Mouse (Mus musculus): ENCODE measurements around the gene 5830473C10Rik. TPM values are rescaled to one million over a fixed set of nuclear protein-coding genes. Genes with fewer than 3 reads are reported as not detected.

Gene 5830473C10Rik
- polyA plus RNA-seq, 1 experiment = not detected

DNA sequence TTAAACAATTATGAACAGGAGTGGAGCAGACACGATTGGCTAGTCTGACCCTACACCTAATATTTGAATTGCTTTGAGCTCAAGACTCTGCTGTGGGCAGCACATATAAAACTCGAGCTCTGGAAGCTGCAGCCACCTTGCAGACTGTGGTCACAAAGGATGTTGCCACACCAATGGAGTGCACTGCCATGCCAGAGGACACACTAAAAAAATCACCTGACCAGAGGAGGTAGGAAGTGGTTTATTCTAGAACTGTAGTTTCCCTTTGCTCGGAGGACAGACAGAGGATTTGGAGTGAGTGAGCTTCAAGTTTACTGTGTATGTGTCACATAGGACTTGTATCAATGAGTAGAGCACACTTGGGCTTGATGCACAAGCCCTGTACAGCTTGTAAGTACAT lies 4.9 kb upstream of the 5830473C10Rik start:
- TF ChIP-seq CTCF (IDR thresholded peaks at IDR 0.05; ENCODE audit: control insufficient read depth, insufficient read depth, insufficient read length) (no peak), CEBPB (IDR thresholded peaks at IDR 0.05; ENCODE audit: low read depth) (no peak), MYOG (IDR thresholded peaks at IDR 0.05; ENCODE audit: control insufficient read depth, extremely low read depth, insufficient read length) (no peak), MAX (IDR thresholded peaks at IDR 0.05) (no peak), USF1 (IDR thresholded peaks at IDR 0.05; ENCODE audit: low read depth) (no peak), FOSL1 (IDR thresholded peaks at IDR 0.05; ENCODE audit: insufficient read depth, low read length, poor library complexity, severe bottlenecking) (no peak), MYOD1 (IDR thresholded peaks at IDR 0.05; ENCODE audit: control insufficient read depth, insufficient read length, low read depth) (no peak)
- Histone ChIP-seq H3K79me2 (ENCODE audit: control insufficient read depth, insufficient read depth) (no peaks in the 10 kb centered on the region), H3K4me3 (ENCODE audit: insufficient read depth, poor library complexity, severe bottlenecking) (no peak overlapping the region), H3K79me3 (ENCODE audit: low read depth) (no peaks in the 10 kb centered on the region), H3ac (ENCODE audit: control insufficient read depth, insufficient read length, low read depth) (no peak overlapping the region), H3K36me3 (ENCODE audit: control insufficient read depth, insufficient read depth) (no peaks in the 10 kb centered on the region), H3K27me3 (ENCODE audit: control insufficient read depth, insufficient read depth, insufficient read length) (peaks cover 35% of the 10 kb centered on the region)

GRCm38 (mm10) chr5:90561721-90562275 lies 891 bp downstream of the 5830473C10Rik start:
- no peak for TF ChIP-seq MYOD1 (IDR thresholded peaks at IDR 0.05; ENCODE audit: control insufficient read depth, insufficient read length, low read depth)
- no peak for TF ChIP-seq CEBPB (IDR thresholded peaks at IDR 0.05; ENCODE audit: low read depth)
- TF ChIP-seq USF1 (IDR thresholded peaks at IDR 0.05; ENCODE audit: low read depth) = no peak
- TF ChIP-seq MYOG (IDR thresholded peaks at IDR 0.05; ENCODE audit: control insufficient read depth, extremely low read depth, insufficient read length) = no peak
- TF ChIP-seq MAX (IDR thresholded peaks at IDR 0.05) = no peak
- no peak for TF ChIP-seq CTCF (IDR thresholded peaks at IDR 0.05; ENCODE audit: control insufficient read depth, insufficient read depth, insufficient read length)
- no peak for TF ChIP-seq FOSL1 (IDR thresholded peaks at IDR 0.05; ENCODE audit: insufficient read depth, low read length, poor library complexity, severe bottlenecking)
- no peaks in the 10 kb centered on the region for H3K36me3 ChIP-seq (ENCODE audit: control insufficient read depth, insufficient read depth)
- no peak overlapping the region for H3ac ChIP-seq (ENCODE audit: control insufficient read depth, insufficient read length, low read depth)
- no peaks in the 10 kb centered on the region for H3K79me3 ChIP-seq (ENCODE audit: low read depth)
- H3K4me3 ChIP-seq (ENCODE audit: insufficient read depth, poor library complexity, severe bottlenecking) = no peak overlapping the region
- no peaks in the 10 kb centered on the region for H3K79me2 ChIP-seq (ENCODE audit: control insufficient read depth, insufficient read depth)
- peaks cover 5% of the 10 kb centered on the region for H3K27me3 ChIP-seq (ENCODE audit: control insufficient read depth, insufficient read depth, insufficient read length)

GRCm38 (mm10) chr5:90562880-90563279 lies 2.0 kb downstream of the 5830473C10Rik start:
- TF ChIP-seq CTCF (IDR thresholded peaks at IDR 0.05; ENCODE audit: control insufficient read depth, insufficient read depth, insufficient read length) (no peak), MAX (IDR thresholded peaks at IDR 0.05) (no peak), FOSL1 (IDR thresholded peaks at IDR 0.05; ENCODE audit: insufficient read depth, low read length, poor library complexity, severe bottlenecking) (no peak), CEBPB (IDR thresholded peaks at IDR 0.05; ENCODE audit: low read depth) (no peak), MYOG (IDR thresholded peaks at IDR 0.05; ENCODE audit: control insufficient read depth, extremely low read depth, insufficient read length) (no peak), MYOD1 (IDR thresholded peaks at IDR 0.05; ENCODE audit: control insufficient read depth, insufficient read length, low read depth) (no peak), USF1 (IDR thresholded peaks at IDR 0.05; ENCODE audit: low read depth) (no peak)
- Histone ChIP-seq H3K79me3 (ENCODE audit: low read depth) (no peaks in the 10 kb centered on the region), H3K79me2 (ENCODE audit: control insufficient read depth, insufficient read depth) (no peaks in the 10 kb centered on the region), H3K27me3 (ENCODE audit: control insufficient read depth, insufficient read depth, insufficient read length) (peaks cover 5% of the 10 kb centered on the region), H3K36me3 (ENCODE audit: control insufficient read depth, insufficient read depth) (no peaks in the 10 kb centered on the region), H3K4me3 (ENCODE audit: insufficient read depth, poor library complexity, severe bottlenecking) (no peak overlapping the region), H3ac (ENCODE audit: control insufficient read depth, insufficient read length, low read depth) (no peak overlapping the region)

DNA sequence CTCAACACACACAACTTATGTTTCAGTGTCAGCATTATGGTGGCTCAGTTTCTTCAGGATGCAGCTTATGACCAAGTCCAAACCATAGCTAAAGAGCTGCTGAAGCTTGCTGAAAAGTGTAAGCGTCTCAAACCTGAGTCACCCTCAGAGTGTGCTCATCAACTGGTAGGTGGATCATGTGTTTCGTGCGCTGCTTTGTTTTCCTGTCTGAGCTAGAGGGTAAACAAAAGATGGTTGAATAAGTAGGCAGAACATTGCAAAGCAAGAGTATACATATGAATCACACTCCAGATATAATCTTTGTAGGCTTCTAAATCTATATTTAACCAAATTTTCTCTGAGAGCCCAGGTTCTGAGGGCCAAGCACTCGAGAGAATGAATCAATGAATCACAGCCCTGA lies 3.3 kb downstream of the 5830473C10Rik start:
- Histone ChIP-seq H3K79me3 (ENCODE audit: low read depth) (no peaks in the 10 kb centered on the region), H3K27me3 (ENCODE audit: control insufficient read depth, insufficient read depth, insufficient read length) (peaks cover 5% of the 10 kb centered on the region), H3K36me3 (ENCODE audit: control insufficient read depth, insufficient read depth) (no peaks in the 10 kb centered on the region), H3K79me2 (ENCODE audit: control insufficient read depth, insufficient read depth) (no peaks in the 10 kb centered on the region), H3ac (ENCODE audit: control insufficient read depth, insufficient read length, low read depth) (no peak overlapping the region), H3K4me3 (ENCODE audit: insufficient read depth, poor library complexity, severe bottlenecking) (no peak overlapping the region)
- TF ChIP-seq MYOG (IDR thresholded peaks at IDR 0.05; ENCODE audit: control insufficient read depth, extremely low read depth, insufficient read length) (no peak), FOSL1 (IDR thresholded peaks at IDR 0.05; ENCODE audit: insufficient read depth, low read length, poor library complexity, severe bottlenecking) (no peak), USF1 (IDR thresholded peaks at IDR 0.05; ENCODE audit: low read depth) (no peak), MAX (IDR thresholded peaks at IDR 0.05) (no peak), CTCF (IDR thresholded peaks at IDR 0.05; ENCODE audit: control insufficient read depth, insufficient read depth, insufficient read length) (no peak), MYOD1 (IDR thresholded peaks at IDR 0.05; ENCODE audit: control insufficient read depth, insufficient read length, low read depth) (no peak), CEBPB (IDR thresholded peaks at IDR 0.05; ENCODE audit: low read depth) (no peak)

GRCm38 (mm10) chr5:90565205-90565604 lies 4.3 kb downstream of the 5830473C10Rik start:
- Histone ChIP-seq H3ac (ENCODE audit: control insufficient read depth, insufficient read length, low read depth) (no peak overlapping the region), H3K36me3 (ENCODE audit: control insufficient read depth, insufficient read depth) (no peaks in the 10 kb centered on the region), H3K79me3 (ENCODE audit: low read depth) (no peaks in the 10 kb centered on the region), H3K27me3 (ENCODE audit: control insufficient read depth, insufficient read depth, insufficient read length) (peaks cover 5% of the 10 kb centered on the region), H3K4me3 (ENCODE audit: insufficient read depth, poor library complexity, severe bottlenecking) (no peak overlapping the region), H3K79me2 (ENCODE audit: control insufficient read depth, insufficient read depth) (no peaks in the 10 kb centered on the region)
- TF ChIP-seq CTCF (IDR thresholded peaks at IDR 0.05; ENCODE audit: control insufficient read depth, insufficient read depth, insufficient read length) (no peak), MYOG (IDR thresholded peaks at IDR 0.05; ENCODE audit: control insufficient read depth, extremely low read depth, insufficient read length) (no peak), MAX (IDR thresholded peaks at IDR 0.05) (no peak), FOSL1 (IDR thresholded peaks at IDR 0.05; ENCODE audit: insufficient read depth, low read length, poor library complexity, severe bottlenecking) (no peak), MYOD1 (IDR thresholded peaks at IDR 0.05; ENCODE audit: control insufficient read depth, insufficient read length, low read depth) (no peak), CEBPB (IDR thresholded peaks at IDR 0.05; ENCODE audit: low read depth) (no peak), USF1 (IDR thresholded peaks at IDR 0.05; ENCODE audit: low read depth) (no peak)
